Mouse (Mus musculus): ENCODE data around the gene Gipc1. TPM values are rescaled to one million over a fixed set of nuclear protein-coding genes. Genes with fewer than 3 reads are reported as not detected.

The Gipc1 gene
- polyA plus RNA-seq, 1 experiment from 2014 or later, result 182 TPM

GRCm38 (mm10) chr8:83706411-83706810, 53.9 kb downstream of the Gipc1 start:
- H3K36me3 ChIP-seq, result no peaks in the 10 kb centered on the region
- 60% methylated on average over 5 of the region's 5 CpGs for WGBS

GRCm38 (mm10) chr8:83707554-83707953, 55.1 kb downstream of the Gipc1 start:
- WGBS, result 70% methylated on average over 8 of the region's 8 CpGs
- no peaks in the 10 kb centered on the region for H3K9me3 ChIP-seq
- no peak overlapping the region for H3K9ac ChIP-seq
- H3K4me3 ChIP-seq, result no peak overlapping the region
- no peaks in the 10 kb centered on the region for H3K4me1 ChIP-seq
- H3K4me2 ChIP-seq, result no peak overlapping the region
- H3K27ac ChIP-seq, result no peak overlapping the region
- no peaks in the 10 kb centered on the region for H3K27me3 ChIP-seq
- ATAC-seq (ENCODE audit: insufficient number of reproducible peaks, low FRiP score, low TSS enrichment, low read depth), result no peak
- no peaks in the 10 kb centered on the region for H3K36me3 ChIP-seq

More at GRCm38 (mm10) chr8:83706411-83706810, 53.9 kb downstream of the Gipc1 start:
- Histone ChIP-seq H3K4me2 (no peak overlapping the region), H3K27ac (no peak overlapping the region), H3K4me3 (no peak overlapping the region), H3K9ac (no peak overlapping the region), H3K4me1 (no peaks in the 10 kb centered on the region), H3K9me3 (no peaks in the 10 kb centered on the region), H3K27me3 (no peaks in the 10 kb centered on the region)
- ATAC-seq (ENCODE audit: insufficient number of reproducible peaks, low FRiP score, low TSS enrichment, low read depth), result no peak

Other genes starting within 250 kb of the Gipc1 start
- gene Scoc, start 194.3 kb upstream of the Gipc1 start, polyA plus RNA-seq (2015; fragmentation: Nextera tagmentation; extraction: Ambion mirVana), result 96.1 and 112 TPM in 2 replicates
- gene Olfr370, start 116.9 kb upstream of the Gipc1 start, polyA plus RNA-seq (2015; fragmentation: Nextera tagmentation; extraction: Ambion mirVana), result not detected in 2 replicates
- gene Ndufb7, start 86.0 kb upstream of the Gipc1 start, polyA plus RNA-seq (2015; fragmentation: Nextera tagmentation; extraction: Ambion mirVana), result 253 and 288 TPM in 2 replicates
- 544 and 583 TPM in 2 replicates for gene Tecr, start 44.7 kb upstream of the Gipc1 start, polyA plus RNA-seq (2015; fragmentation: Nextera tagmentation; extraction: Ambion mirVana)
- 78.5 and 79.1 TPM in 2 replicates for gene Dnajb1, start 44.5 kb upstream of the Gipc1 start, polyA plus RNA-seq (2015; fragmentation: Nextera tagmentation; extraction: Ambion mirVana)
- 0.95 and 1.1 TPM in 2 replicates for gene Ptger1, start 14.0 kb downstream of the Gipc1 start, polyA plus RNA-seq (2015; fragmentation: Nextera tagmentation; extraction: Ambion mirVana)
- gene Pkn1, start 46.5 kb downstream of the Gipc1 start, polyA plus RNA-seq (2015; fragmentation: Nextera tagmentation; extraction: Ambion mirVana), result 19.6 and 20.0 TPM in 2 replicates
- gene Ddx39, start 62.5 kb downstream of the Gipc1 start, polyA plus RNA-seq (2015; fragmentation: Nextera tagmentation; extraction: Ambion mirVana), result 126 and 127 TPM in 2 replicates
- 46.1 and 52.6 TPM in 2 replicates for gene Adgre5, start 88.6 kb downstream of the Gipc1 start, polyA plus RNA-seq (2015; fragmentation: Nextera tagmentation; extraction: Ambion mirVana)
- 17.2 and 23.5 TPM in 2 replicates for gene Adgrl1, start 247.4 kb downstream of the Gipc1 start, polyA plus RNA-seq (2015; fragmentation: Nextera tagmentation; extraction: Ambion mirVana)